Mouse (Mus musculus) limb, embryonic 12.5 days (tissue): Measurements from ENCODE around the gene Gm42906. TPM values are rescaled to one million over a fixed set of nuclear protein-coding genes. Genes with fewer than 3 reads are reported as not detected.
A peak's percentile ranks its signal among the peaks of the same experiment; 100 is the strongest.

ENCODE experiments used
- ATAC-seq: fragments of 200-750 bp; cut with Nextera tagmentation; 2 replicates; pipeline ENCODE4 v1.8.0; 2017; ENCODE audit warnings: low read depth, moderate TSS enrichment; ENCODE audit not compliant: insufficient number of reproducible peaks, insufficient read depth, low FRiP score, low TSS enrichment
- H3K27ac ChIP-seq: fragments of 300-500 bp; sonication (generic); 2 replicates; pipeline ENCODE4 v1.5.1; 2016; ENCODE audit warnings: mild to moderate bottlenecking, moderate library complexity
- H3K27me3 ChIP-seq: fragments of 300-500 bp; sonication (generic); 2 replicates; pipeline ENCODE4 v1.6.1; 2016; ENCODE audit warnings: mild to moderate bottlenecking, moderate library complexity
- H3K36me3 ChIP-seq: fragments of 300-500 bp; sonication (generic); 2 replicates; pipeline ENCODE4 v1.6.1; 2016; ENCODE audit warnings: mild to moderate bottlenecking, moderate library complexity
- H3K4me1 ChIP-seq: fragments of 300-500 bp; sonication (generic); replicated peaks from 2 replicates; pipeline ENCODE4 v1.6.1; 2016
- H3K4me2 ChIP-seq: fragments of 300-500 bp; sonication (generic); 2 replicates; pipeline ENCODE4 v1.6.1; 2016; ENCODE audit warnings: mild to moderate bottlenecking, moderate library complexity
- H3K4me3 ChIP-seq: fragments of 300-500 bp; sonication (generic); replicated peaks from 2 replicates; pipeline ENCODE4 v1.5.1; 2016; ENCODE audit warnings: mild to moderate bottlenecking
- H3K9ac ChIP-seq: fragments of 300-500 bp; sonication (generic); replicated peaks from 2 replicates; pipeline ENCODE4 v1.6.1; 2016; ENCODE audit warnings: mild to moderate bottlenecking, moderate library complexity
- H3K9me3 ChIP-seq: fragments of 300-500 bp; sonication (generic); 2 replicates; pipeline ENCODE4 v1.6.1; 2016; ENCODE audit warnings: mild to moderate bottlenecking, moderate library complexity
- WGBS: fragments of 180-500 bp; shearing (Covaris S2); methylation state at CpG from one replicate; pipeline ENCODE4 v1.1.7; 2016; 5-methylcytosine and 5-hydroxymethylcytosine counted together
- polyA plus RNA-seq: library from polyadenylated mRNA; unstranded; fragments of >200 nt; fragmentation: Nextera tagmentation; extraction: Ambion mirVana; gene quantifications from 2 replicates; pipeline ENCODE4 v1.2.1, GENCODE M21; 2016

The Gm42906 gene
- polyA plus RNA-seq, 1 experiment from 2014 or later: not detected

- H3K9ac ChIP-seq: no peak overlapping the region
- WGBS: 79% methylated on average over 14 of the region's 14 CpGs
- H3K4me2 ChIP-seq: no peak overlapping the region
- H3K9me3 ChIP-seq: no peaks in the 10 kb centered on the region
- no peaks in the 10 kb centered on the region for H3K27me3 ChIP-seq
- H3K4me3 ChIP-seq: no peak overlapping the region
- H3K36me3 ChIP-seq: no peaks in the 10 kb centered on the region
- no peak overlapping the region for H3K27ac ChIP-seq
- peaks cover 29% of the 10 kb centered on the region for H3K4me1 ChIP-seq
- ATAC-seq: no peak
These were observed 407.1 kb downstream of the Gm42906 start for GRCm38 (mm10) chr5:151020831-151021230.

GRCm38 (mm10) chr5:151020031-151020820 lies 407.7 kb downstream of the Gm42906 start:
- Histone ChIP-seq H3K9ac (no peak overlapping the region), H3K4me1 (peaks cover 29% of the 10 kb centered on the region), H3K36me3 (no peaks in the 10 kb centered on the region), H3K4me2 (no peak overlapping the region), H3K27ac (peak overlapping the region; percentile 35; the same call in 1 of the 2 replicates), H3K4me3 (no peak overlapping the region), H3K27me3 (no peaks in the 10 kb centered on the region), H3K9me3 (peaks cover under 1% of the 10 kb centered on the region; the same call in 1 of the 2 replicates)
- WGBS: 61% methylated on average over 13 of the region's 13 CpGs
- no peak for ATAC-seq

GRCm38 (mm10) chr5:151018959-151019358 lies 409.0 kb downstream of the Gm42906 start:
- no peak overlapping the region for H3K4me3 ChIP-seq
- peak overlapping the region; percentile 35; the same call in 1 of the 2 replicates for H3K27ac ChIP-seq
- no peak for ATAC-seq
- H3K4me2 ChIP-seq: no peak overlapping the region; the same call in 1 of the 2 replicates
- no peak overlapping the region for H3K9ac ChIP-seq
- H3K9me3 ChIP-seq: peaks cover 11% of the 10 kb centered on the region
- H3K27me3 ChIP-seq: no peaks in the 10 kb centered on the region
- H3K4me1 ChIP-seq: peaks cover 27% of the 10 kb centered on the region
- no peaks in the 10 kb centered on the region for H3K36me3 ChIP-seq
- WGBS: 39% methylated on average over 5 of the region's 5 CpGs

- Histone ChIP-seq H3K4me2 (no peak overlapping the region; the same call in 1 of the 2 replicates), H3K4me3 (no peak overlapping the region), H3K36me3 (no peaks in the 10 kb centered on the region), H3K9ac (no peak overlapping the region), H3K4me1 (peaks cover 22% of the 10 kb centered on the region), H3K27me3 (no peaks in the 10 kb centered on the region), H3K27ac (peak overlapping the region; percentile 35; the same call in 1 of the 2 replicates), H3K9me3 (peaks cover 11% of the 10 kb centered on the region)
- ATAC-seq: no peak
- WGBS: 79% methylated on average over 5 of the region's 5 CpGs
These were observed 409.5 kb downstream of the Gm42906 start for GRCm38 (mm10) chr5:151018450-151018849.

Other genes starting within 250 kb of the Gm42906 start
- gene Stard13, start 194.3 kb downstream of the Gm42906 start, polyA plus RNA-seq: 7.1 and 7.9 TPM in 2 replicates
- 0.09 TPM in 1 of 2 replicates, not detected in the other for gene Vmn2r18, start 177.9 kb upstream of the Gm42906 start, polyA plus RNA-seq
- 133 and 137 TPM in 2 replicates for gene Rfc3, start 223.1 kb upstream of the Gm42906 start, polyA plus RNA-seq